Mouse (Mus musculus) heart, adult 2 months (tissue): ENCODE measurements around the gene Gcnt2.

Experiments
- CTCF ChIP-seq: fragments of 200-600 bp; IDR thresholded peaks from 2 replicates; pipeline ENCODE4 v1.8.1; 2022; ENCODE audit warnings: antibody characterized with exemption, mild to moderate bottlenecking, moderate library complexity
- POLR2A ChIP-seq: fragments of 200-500 bp; IDR thresholded peaks from 2 replicates; pipeline ENCODE4 v1.6.1; 2011; ENCODE audit warnings: mild to moderate bottlenecking, low read depth, low read length, control low read depth; ENCODE audit not compliant: insufficient read depth

- TF ChIP-seq CTCF = peak; percentile 18; the same call in 1 of the 2 replicates
- no peak for TF ChIP-seq POLR2A
These were observed 52.4 kb downstream of the Gcnt2 start for GRCm38 (mm10) chr13:40911951-40912350.
